Mouse (Mus musculus): ENCODE data around the gene Ace.

DNA sequence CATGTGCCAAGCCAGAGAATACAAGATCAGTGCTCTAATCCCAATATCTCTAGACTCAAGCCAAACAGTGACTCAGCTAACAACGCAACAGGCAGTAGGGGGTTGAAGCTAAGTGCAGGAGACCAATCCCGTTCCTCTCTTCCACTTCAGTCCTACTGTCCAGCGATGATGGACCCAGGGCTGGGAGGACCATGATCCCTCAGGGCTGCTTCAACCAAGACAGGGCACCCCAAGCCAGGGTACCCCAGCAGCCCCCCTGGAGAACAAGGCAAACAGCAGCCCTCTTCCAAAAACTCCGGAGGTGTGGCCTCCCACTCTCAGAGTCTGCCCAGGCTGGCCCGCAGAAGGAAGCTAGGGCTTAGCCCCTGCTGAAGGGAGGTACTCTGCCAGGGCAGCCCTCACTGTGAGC, 33.4 kb upstream of the Ace start:
- TF ChIP-seq CTCF (IDR thresholded peaks at IDR 0.05; ENCODE audit: control insufficient read depth, insufficient read depth, insufficient read length) (no peak), CEBPB (IDR thresholded peaks at IDR 0.05; ENCODE audit: low read depth) (no peak), MAX (IDR thresholded peaks at IDR 0.05) (no peak), MYOD1 (IDR thresholded peaks at IDR 0.05; ENCODE audit: control insufficient read depth, insufficient read length, low read depth) (no peak), USF1 (IDR thresholded peaks at IDR 0.05; ENCODE audit: low read depth) (no peak), FOSL1 (IDR thresholded peaks at IDR 0.05; ENCODE audit: insufficient read depth, low read length, poor library complexity, severe bottlenecking) (no peak)
